Mouse (Mus musculus): Measurements from ENCODE around the gene Aoc1.

DNA sequence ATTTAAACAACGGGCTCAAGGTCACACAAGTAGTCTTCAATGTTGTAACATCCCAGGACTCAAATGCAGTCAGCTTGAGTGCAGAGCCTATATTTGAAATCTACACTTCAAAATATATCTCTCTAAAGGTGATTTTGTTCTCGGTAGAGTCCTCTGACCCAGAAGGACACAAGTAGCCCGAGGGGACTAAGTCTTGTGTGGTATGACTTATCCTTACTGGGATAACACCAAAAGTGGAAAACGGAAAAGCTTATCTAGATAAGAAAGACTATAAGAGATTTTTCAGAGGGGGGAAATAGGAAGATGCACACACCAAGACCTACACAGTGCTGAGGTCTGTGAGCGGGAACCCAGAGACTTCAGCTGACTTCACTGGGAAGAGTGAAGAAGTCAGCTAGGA is 56.9 kb downstream of the Aoc1 start, which contains the start of gene 1600015I10Rik:
- TF ChIP-seq GATA1 (IDR thresholded peaks at IDR 0.05; ENCODE audit: borderline replicate concordance, low read length) (no peak), FLI1 (IDR thresholded peaks at IDR 0.05; ENCODE audit: low read length) (no peak)

Data from megakaryocyte, embryonic 14.5 days (primary cell).